Mouse (Mus musculus): Measurements from ENCODE around the gene Fignl2. TPM values are rescaled to one million over a fixed set of nuclear protein-coding genes. Genes with fewer than 3 reads are reported as not detected.
A peak's percentile ranks its signal among the peaks of the same experiment; 100 is the strongest.

Fignl2 gene
- total and polyA plus RNA-seq, 2 experiments from 2014 or later: 0.12 to 3.9 TPM

DNA sequence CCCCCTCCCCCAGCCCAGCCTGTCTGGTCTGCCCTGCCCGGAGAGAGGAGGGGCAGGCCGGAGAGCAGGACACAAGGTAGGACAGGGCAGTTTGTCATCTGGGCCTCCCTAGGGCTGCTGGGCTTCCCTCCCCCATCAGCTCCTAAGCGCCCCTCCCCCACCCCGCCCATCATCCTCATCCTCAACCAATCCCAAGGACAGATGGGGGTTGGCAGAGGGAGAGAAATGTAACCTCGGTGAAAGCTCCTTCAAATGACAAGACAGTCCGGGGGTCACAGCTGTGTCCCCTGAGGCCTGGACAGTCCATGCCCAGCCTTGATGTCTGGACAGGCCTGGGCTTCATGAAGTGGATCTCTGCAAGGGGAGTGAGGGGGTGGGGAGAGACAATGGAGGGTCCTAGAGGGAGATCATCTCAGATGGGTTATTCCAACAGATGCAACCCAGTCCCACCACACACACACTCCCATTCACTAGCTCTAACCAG lies 12.0 kb downstream of the Fignl2 start:
- TF ChIP-seq CTCF (IDR thresholded peaks at IDR 0.05; ENCODE audit: low read depth): no peak
- TF ChIP-seq EP300 (IDR thresholded peaks at IDR 0.05; ENCODE audit: low read depth): no peak
- no peak overlapping the region for H3K4me3 ChIP-seq (ENCODE audit: low read depth, low read length)
- no peak overlapping the region for H3K9ac ChIP-seq (replicated peaks; ENCODE audit: low read depth, low read length)
- no peaks in the 10 kb centered on the region for H3K36me3 ChIP-seq (replicated peaks; ENCODE audit: control insufficient read depth, insufficient read depth, low read length)
- no peaks in the 10 kb centered on the region for H3K9me3 ChIP-seq (replicated peaks; ENCODE audit: control insufficient read depth, low read length)
- no peak overlapping the region for H3K4me2 ChIP-seq (ENCODE audit: low read depth, low read length)
- no peak for ATAC-seq (ENCODE audit: insufficient read depth, low read depth)
- H3K4me1 ChIP-seq (ENCODE audit: control insufficient read depth, insufficient read depth): 0 out of 2 replicates have a peak, but pooled peaks cover 10% of the 10 kb centered on the region
- H3K27me3 ChIP-seq (ENCODE audit: control insufficient read depth, insufficient read depth, low read length): no peaks in the 10 kb centered on the region
- DNase-seq (ENCODE audit: low spot score): no peak
- H3K27ac ChIP-seq (ENCODE audit: low read depth): 0 out of 2 replicates have a peak overlapping the region, but pooled peaks have one; percentile 11
- 48% methylated on average over 6 of the region's 6 CpGs for WGBS

DNA sequence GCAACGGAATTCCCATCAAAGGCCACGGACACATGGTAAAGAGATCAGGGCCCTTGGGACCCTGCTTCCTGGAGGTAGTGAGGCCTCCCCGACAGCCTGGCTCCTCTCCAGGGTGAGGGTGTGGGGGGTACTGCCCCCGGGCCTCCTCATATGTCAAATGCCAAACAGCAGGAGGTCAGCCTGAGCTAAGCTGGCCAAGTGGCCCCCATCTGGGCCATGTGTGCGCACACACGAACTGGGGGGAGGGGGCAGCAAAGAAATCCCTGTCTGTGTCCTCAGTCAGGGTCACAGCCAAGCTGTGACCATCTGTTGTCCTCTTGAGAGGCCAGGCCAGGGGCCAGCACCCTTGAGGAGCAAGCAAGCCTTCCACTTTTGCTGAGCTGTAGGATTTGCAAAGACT lies 13.3 kb downstream of the Fignl2 start:
- Histone ChIP-seq H3K4me2 (ENCODE audit: low read depth, low read length) (no peak overlapping the region), H3K27ac (ENCODE audit: low read depth) (no peak overlapping the region)

DNA sequence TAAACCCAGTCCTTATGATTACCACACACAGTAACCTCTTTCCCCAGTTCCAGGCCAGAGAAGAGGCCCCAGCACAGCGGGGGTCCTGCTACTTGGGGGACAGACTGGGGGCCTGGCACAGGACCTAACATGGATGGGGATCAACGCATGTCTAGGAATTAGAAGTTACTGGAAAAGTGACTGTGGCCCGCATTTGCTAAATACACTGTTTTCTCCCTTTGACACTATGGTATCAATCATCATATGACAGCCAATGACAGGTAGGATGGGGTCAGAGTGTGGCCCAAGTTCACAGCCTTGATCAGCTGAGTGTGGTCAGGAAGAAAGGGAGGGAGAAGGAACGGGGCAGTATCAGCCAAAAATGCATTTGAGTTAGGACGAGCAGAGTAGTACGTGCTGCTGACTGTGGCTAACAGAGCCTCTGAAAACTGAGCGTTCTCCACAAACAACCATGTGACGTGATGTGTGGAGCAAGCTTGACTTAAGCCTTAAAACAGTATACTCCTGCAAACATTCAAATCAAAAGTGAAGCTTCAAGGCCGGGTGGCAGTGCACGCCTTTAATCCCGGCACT lies 18.0 kb downstream of the Fignl2 start:
- H3K36me3 ChIP-seq (replicated peaks; ENCODE audit: control insufficient read depth, insufficient read depth, low read length): no peaks in the 10 kb centered on the region
- WGBS: 71% methylated on average over 11 of the region's 11 CpGs
- TF ChIP-seq CTCF (IDR thresholded peaks at IDR 0.05; ENCODE audit: low read depth) (no peak), EP300 (IDR thresholded peaks at IDR 0.05; ENCODE audit: low read depth) (no peak)
- no peak overlapping the region for H3K27ac ChIP-seq (ENCODE audit: low read depth)
- 0 out of 2 replicates have a peak, but pooled peaks cover 7% of the 10 kb centered on the region for H3K4me1 ChIP-seq (ENCODE audit: control insufficient read depth, insufficient read depth)
- no peaks in the 10 kb centered on the region for H3K9me3 ChIP-seq (replicated peaks; ENCODE audit: control insufficient read depth, low read length)
- no peak overlapping the region for H3K4me2 ChIP-seq (ENCODE audit: low read depth, low read length)
- no peak for ATAC-seq (ENCODE audit: insufficient read depth, low read depth)
- H3K9ac ChIP-seq (replicated peaks; ENCODE audit: low read depth, low read length): no peak overlapping the region
- H3K27me3 ChIP-seq (ENCODE audit: control insufficient read depth, insufficient read depth, low read length): peaks cover 16% of the 10 kb centered on the region
- no peak for DNase-seq (ENCODE audit: low spot score)
- H3K4me3 ChIP-seq (ENCODE audit: low read depth, low read length): no peak overlapping the region

More for the DNA sequence above, 13.3 kb downstream of the Fignl2 start:
- no peaks in the 10 kb centered on the region for H3K9me3 ChIP-seq (replicated peaks; ENCODE audit: control insufficient read depth, low read length)
- peak; percentile 28; the same call in 1 of the 2 replicates for ATAC-seq (ENCODE audit: insufficient read depth, low read depth)
- no peak overlapping the region for H3K9ac ChIP-seq (replicated peaks; ENCODE audit: low read depth, low read length)
- DNase-seq (ENCODE audit: low spot score): no peak
- H3K36me3 ChIP-seq (replicated peaks; ENCODE audit: control insufficient read depth, insufficient read depth, low read length): no peaks in the 10 kb centered on the region
- H3K4me1 ChIP-seq (ENCODE audit: control insufficient read depth, insufficient read depth): 0 out of 2 replicates have a peak, but pooled peaks cover 10% of the 10 kb centered on the region
- peaks cover 1% of the 10 kb centered on the region; the same call in 1 of the 2 replicates for H3K27me3 ChIP-seq (ENCODE audit: control insufficient read depth, insufficient read depth, low read length)
- no peak overlapping the region for H3K4me3 ChIP-seq (ENCODE audit: low read depth, low read length)
- TF ChIP-seq CTCF (IDR thresholded peaks at IDR 0.05; ENCODE audit: low read depth): no peak
- TF ChIP-seq EP300 (IDR thresholded peaks at IDR 0.05; ENCODE audit: low read depth): 0 out of 2 replicates have a peak, but pooled peaks have one; percentile 37
- 51% methylated on average over 6 of the region's 6 CpGs for WGBS

DNA sequence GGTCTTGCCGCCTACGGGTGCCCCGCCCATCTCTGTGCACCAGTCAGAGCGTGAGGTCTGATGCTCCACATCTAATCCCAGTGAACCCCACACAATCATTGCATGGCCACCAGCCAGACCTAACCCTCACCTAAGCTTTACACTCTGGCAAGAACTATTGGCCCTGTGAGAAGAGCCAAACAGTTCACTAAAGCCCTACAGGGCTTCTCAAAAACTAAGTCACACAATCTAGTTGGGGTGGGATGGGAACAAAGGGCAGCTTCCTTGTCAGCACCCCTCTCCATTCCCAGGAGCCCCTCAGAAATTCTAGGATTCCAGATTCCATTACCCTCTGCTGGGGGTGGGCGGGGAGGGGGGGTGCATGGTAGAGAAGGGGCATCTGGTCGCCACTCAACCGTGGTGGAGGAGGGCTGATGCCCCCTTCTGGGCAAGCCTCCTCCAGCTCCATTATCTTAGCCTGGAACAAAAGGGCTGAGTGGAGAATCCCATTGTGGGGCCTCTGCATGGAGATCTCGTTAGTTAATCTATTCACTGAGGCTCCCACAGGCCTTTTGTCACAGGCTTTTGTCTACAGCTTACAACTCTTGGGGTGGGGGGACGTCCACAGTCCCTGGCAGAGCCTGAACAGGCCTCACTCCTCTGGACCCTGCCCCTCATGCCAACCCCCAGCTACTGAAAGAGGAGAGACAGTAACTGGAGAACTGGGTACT lies 18.6 kb downstream of the Fignl2 start:
- WGBS: 52% methylated on average over 9 of the region's 9 CpGs

DNA sequence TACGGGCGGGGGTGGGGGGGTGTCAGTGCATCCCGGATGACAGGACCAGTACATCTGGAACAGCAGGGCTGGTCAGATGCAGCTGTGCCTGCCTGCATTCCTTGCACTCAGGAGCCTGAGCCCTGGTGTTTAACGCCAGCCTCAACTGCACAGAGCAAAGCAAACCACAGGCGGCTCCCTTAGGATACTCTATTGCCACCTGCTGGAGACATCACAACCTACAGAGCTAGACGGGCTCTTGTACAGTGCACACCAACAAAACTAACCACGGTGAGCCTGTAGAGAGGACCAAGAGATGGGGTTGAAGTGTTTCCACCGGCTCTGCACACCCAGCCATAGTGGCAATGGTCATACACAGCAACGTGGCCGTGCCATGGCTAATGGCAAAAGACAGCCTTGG lies 22.1 kb downstream of the Fignl2 start:
- no peaks in the 10 kb centered on the region for H3K9me3 ChIP-seq (replicated peaks; ENCODE audit: control insufficient read depth, low read length)
- H3K27me3 ChIP-seq (ENCODE audit: control insufficient read depth, insufficient read depth, low read length): peaks cover 56% of the 10 kb centered on the region
- H3K4me3 ChIP-seq (ENCODE audit: low read depth, low read length): no peak overlapping the region
- ATAC-seq (ENCODE audit: insufficient read depth, low read depth) (peak; percentile 48; the same call in 1 of the 2 replicates), DNase-seq (ENCODE audit: low spot score) (peak; percentile 54)
- no peak overlapping the region for H3K4me2 ChIP-seq (ENCODE audit: low read depth, low read length)
- H3K9ac ChIP-seq (replicated peaks; ENCODE audit: low read depth, low read length): no peak overlapping the region
- TF ChIP-seq EP300 (IDR thresholded peaks at IDR 0.05; ENCODE audit: low read depth): no peak
- TF ChIP-seq CTCF (IDR thresholded peaks at IDR 0.05; ENCODE audit: low read depth): peak; percentile 69
- 39% methylated on average over 10 of the region's 10 CpGs for WGBS
- no peaks in the 10 kb centered on the region for H3K4me1 ChIP-seq (ENCODE audit: control insufficient read depth, insufficient read depth)
- 0 out of 2 replicates have a peak, but pooled peaks cover 3% of the 10 kb centered on the region for H3K36me3 ChIP-seq (replicated peaks; ENCODE audit: control insufficient read depth, insufficient read depth, low read length)
- no peak overlapping the region for H3K27ac ChIP-seq (ENCODE audit: low read depth)

More for the DNA sequence above, 18.6 kb downstream of the Fignl2 start:
- Histone ChIP-seq H3K9me3 (replicated peaks; ENCODE audit: control insufficient read depth, low read length) (no peaks in the 10 kb centered on the region), H3K4me2 (ENCODE audit: low read depth, low read length) (no peak overlapping the region), H3K27me3 (ENCODE audit: control insufficient read depth, insufficient read depth, low read length) (peaks cover 22% of the 10 kb centered on the region), H3K27ac (ENCODE audit: low read depth) (no peak overlapping the region), H3K4me3 (ENCODE audit: low read depth, low read length) (no peak overlapping the region), H3K4me1 (ENCODE audit: control insufficient read depth, insufficient read depth) (0 out of 2 replicates have a peak, but pooled peaks cover under 1% of the 10 kb centered on the region), H3K9ac (replicated peaks; ENCODE audit: low read depth, low read length) (no peak overlapping the region), H3K36me3 (replicated peaks; ENCODE audit: control insufficient read depth, insufficient read depth, low read length) (no peaks in the 10 kb centered on the region)
- TF ChIP-seq EP300 (IDR thresholded peaks at IDR 0.05; ENCODE audit: low read depth) (no peak), CTCF (IDR thresholded peaks at IDR 0.05; ENCODE audit: low read depth) (no peak)
- DNase-seq (ENCODE audit: low spot score): no peak
- no peak for ATAC-seq (ENCODE audit: insufficient read depth, low read depth)
